In genomic region chrX:6654024-6654423, GRCm38 (mm10) we compare ENCODE assay signal across 8 mouse cellular contexts.
DNase-seq lines count a peak whose midpoint lies in the region; ATAC-seq lines count a peak whose summit lies in the region.

No protein-coding gene starts in this region.

- DNase-seq in cerebellum, postnatal 14 days = peak; percentile 31 to 39
- DNase-seq in cerebellum, adult 11 months = no peak
- peak; percentile 4 for DNase-seq in left cerebral cortex, postnatal 4 days
- no peak for DNase-seq in left cerebral cortex, postnatal 10 days (ENCODE audit: extremely low spot score in 1 of 2, low spot score in 2 of 2)
- peak; percentile 22 for DNase-seq in brain, adult 2 months (ENCODE audit: low read depth, low spot score)
- peak; percentile 15 for DNase-seq in lung, postnatal 10 days
- DNase-seq in frontal cortex, postnatal 10 days (ENCODE audit: low spot score in 2 of 2) = no peak

- intact Hi-C loops in left cerebral cortex, postnatal 4 days (cut with DNase I) = no loop called here
- intact Hi-C loops in left cerebral cortex, postnatal 10 days (cut with DNase I) = no loop called here

- ATAC-seq in frontal cortex, adult (ENCODE audit: low TSS enrichment) = no peak

Comparison
In these comparisons a context has a peak if more than half of its experiments do, and no peak if none do; other contexts are left out.
1. DNase-seq: peak in cerebellum, postnatal 14 days (2 of 2), left cerebral cortex, postnatal 4 days (single experiment), brain, adult 2 months (single experiment) and lung, postnatal 10 days (single experiment); none in cerebellum, adult 11 months (single experiment), left cerebral cortex, postnatal 10 days (0 of 2) and frontal cortex, postnatal 10 days (0 of 2).